Mouse (Mus musculus): Measurements from ENCODE around the gene Gan.
A peak's percentile ranks its signal among the peaks of the same experiment; 100 is the strongest.

Gan gene

DNA sequence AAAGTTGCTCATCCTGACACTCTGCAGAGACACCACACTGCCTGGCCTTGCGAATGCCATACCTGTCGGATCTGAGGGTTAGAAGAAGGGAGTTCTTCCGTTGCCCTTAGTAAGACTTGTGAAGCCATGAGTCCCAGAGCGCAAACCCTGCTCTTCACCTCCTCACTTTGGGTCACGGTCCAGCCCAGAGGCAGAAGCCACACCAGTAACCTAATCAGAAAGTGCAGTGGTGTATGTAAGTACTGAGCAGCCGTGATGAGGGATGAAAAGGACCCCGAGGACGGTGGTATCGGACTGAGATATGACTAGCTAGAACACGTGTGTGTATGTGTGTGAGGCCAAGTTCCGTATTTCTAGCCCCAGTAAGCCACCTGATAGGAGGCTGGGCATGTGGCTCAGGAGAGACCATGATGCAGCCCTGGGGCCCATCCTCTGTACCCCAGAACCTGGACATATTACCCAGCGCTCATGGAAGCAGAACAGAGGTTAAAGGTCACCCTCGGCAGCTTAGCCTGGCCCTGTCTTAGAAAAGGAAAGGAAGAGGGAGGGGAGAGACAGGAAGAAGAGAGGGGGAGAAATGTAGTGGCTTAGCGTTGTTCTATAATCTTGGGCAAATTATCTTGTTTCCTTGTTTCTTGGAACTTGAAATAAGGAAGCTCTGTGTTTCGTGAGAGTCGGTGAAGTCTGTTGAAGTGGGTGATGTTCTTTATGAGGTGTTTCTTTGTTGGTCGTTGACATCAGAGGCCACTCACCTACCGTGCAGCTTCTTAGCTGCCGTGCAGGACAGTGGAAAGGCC, 43.5 kb downstream of the Gan start:
- DNase-seq (ENCODE audit: low spot score): no peak

DNA sequence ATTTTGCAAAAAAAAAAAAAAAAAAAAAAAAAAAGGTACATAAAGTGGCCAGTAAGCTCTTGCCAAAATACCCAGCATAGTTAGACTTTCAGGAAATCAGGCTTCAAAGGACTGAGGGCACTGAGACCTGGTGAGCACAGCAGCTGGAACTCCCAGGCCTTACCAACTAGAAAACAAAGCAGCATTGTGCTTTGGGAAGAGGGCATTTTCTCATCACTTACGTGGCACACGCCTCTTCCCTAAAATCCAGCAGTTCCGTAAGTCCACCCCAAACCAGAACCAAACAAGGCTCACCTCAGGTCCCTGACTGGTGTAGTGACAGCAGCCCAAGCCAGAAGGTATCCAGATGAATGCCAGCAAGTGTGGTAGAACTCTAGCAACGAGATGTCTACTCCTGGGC, 45.1 kb downstream of the Gan start:
- DNase-seq (ENCODE audit: low spot score): no peak

DNA sequence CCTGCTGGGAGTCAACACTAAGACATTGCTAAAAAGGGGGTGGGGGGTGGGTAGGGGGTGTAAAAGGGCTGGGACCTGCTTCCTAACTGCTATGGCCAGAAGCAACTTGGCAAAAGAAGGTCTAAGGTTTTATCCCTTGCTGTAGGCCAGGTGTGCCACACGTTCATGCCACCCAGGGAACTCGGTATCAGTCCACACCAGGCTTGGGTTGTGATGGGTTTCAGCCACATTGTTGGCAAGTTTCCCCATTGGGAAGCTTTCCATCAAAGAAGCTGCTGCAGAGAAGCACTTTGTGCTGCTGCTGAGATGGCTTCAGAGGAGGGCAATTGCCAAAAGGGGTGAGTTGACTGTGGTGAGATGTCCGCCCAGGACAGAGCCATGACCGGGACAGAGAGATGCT, 47.9 kb downstream of the Gan start:
- no peak for DNase-seq (ENCODE audit: low spot score)

DNA sequence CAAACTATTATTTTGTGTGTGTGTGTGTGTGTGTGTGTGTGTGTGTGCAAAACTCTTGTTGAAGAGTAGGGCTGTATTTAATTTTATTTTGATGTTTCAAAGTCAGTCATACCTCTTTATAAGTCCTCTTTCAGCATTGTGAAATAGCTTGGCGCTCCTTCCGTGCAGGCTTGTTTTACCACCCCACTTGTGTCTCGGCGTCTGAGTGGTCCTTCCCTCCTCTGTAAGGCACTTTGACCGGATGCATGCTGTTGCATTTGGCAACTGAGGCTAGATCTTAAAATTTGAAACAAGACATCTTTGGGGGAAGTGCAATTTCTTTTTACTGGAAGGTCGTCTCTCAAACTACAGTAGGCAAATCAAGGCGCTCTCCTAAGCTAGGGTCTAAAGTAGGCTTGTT, 48.7 kb downstream of the Gan start:
- no peak for DNase-seq (ENCODE audit: low spot score)

DNA sequence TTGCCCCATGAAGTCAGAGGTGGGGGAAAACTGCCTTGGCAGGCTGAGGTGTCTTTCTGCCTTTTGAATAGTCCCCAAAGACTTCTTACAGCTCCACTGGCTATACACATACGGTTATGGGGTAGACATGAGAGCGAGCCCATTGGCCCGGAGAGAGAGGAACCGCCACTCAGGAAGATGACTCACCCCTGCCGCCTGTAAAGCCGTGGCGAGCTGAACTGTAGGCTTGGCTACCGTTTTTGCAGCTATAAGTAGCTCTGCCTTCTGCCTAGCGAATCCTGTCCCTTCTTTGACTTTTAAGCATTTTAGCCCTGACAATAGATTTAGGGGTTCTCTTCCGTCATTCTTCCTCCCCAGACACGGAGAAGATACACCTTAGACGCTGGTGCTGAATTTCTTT, 51.2 kb downstream of the Gan start:
- no peak for DNase-seq (ENCODE audit: low spot score)

DNA sequence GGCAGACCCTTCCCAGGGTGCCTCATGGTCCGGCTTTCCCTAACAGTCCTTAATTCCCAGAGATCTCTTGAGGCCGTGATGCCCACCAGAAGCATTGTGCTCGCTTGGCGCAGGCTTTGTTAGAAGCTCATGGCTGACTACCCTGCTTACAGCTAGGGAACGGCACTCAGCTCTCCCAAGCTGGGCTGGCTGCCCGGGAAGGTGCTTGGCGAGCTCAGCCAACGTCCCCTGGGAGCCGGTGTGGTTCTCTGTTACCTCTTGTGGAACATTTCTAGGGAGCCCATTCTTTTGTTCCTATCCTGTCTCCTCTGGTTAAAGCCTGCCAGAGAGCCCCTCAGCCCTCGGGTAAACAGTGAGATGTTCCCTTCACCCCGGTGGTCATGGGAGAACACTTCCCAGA, 54.2 kb downstream of the Gan start:
- DNase-seq (ENCODE audit: low spot score): no peak

DNA sequence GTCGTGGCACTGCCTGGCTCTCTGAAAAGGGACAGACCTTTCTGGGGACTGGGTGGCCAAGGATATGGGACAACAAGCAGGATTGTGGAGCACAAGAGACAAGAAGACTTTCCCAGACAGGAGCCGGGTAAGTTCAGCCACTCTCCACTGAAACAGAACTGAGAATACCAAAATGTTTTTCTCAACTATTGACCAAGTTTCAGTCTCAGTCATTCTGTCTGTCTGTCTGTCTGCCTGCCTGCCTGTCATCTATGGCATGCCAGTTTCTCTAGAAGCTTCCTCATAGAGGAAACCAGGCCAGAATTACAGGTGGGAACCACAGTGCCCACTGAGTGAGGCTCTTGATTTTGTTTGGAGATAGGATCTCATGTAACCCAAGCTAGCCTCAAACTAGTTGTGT, 59.8 kb downstream of the Gan start:
- DNase-seq (ENCODE audit: low spot score): no peak

DNA sequence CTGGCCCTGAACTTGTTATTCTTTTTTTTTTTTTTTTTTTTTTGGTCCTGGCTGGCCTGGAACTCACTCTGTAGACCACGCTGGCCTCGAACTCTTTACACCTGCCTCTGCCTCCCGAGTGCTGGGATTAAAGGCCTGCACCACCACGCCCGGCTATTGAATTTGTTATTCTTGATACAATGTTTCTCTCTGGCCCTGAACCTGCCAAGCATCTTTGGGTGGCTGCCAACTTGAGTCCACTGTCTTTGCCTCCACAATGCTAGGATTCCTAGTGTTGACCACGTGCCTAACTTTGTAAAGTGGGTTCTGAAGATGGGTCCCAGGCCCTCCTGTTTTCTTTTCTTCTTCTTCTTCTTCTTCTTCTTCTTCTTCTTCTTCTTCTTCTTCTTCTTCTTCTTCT, 64.5 kb downstream of the Gan start:
- no peak for DNase-seq (ENCODE audit: low spot score)

DNA sequence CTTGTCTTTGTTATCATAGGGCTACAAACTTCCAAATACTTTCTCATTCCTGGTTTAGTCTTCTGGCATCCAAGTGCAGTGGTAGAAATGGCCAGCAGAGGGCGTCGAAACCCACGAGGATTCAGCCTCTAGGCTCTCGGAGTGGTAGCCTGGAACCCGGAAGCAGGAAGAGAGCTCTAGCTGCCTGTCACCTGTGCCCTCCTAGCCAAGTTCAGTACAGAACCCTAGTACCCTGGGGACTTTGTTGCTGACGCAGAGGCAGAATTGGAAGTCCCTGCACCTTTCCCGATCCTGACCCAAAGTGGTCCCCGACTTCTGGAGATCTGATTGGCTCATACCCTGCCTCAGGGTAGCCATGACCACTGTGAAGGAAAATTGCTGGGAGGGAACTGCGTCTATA, 66.7 kb downstream of the Gan start:
- DNase-seq (ENCODE audit: low spot score): peak; percentile 87

DNA sequence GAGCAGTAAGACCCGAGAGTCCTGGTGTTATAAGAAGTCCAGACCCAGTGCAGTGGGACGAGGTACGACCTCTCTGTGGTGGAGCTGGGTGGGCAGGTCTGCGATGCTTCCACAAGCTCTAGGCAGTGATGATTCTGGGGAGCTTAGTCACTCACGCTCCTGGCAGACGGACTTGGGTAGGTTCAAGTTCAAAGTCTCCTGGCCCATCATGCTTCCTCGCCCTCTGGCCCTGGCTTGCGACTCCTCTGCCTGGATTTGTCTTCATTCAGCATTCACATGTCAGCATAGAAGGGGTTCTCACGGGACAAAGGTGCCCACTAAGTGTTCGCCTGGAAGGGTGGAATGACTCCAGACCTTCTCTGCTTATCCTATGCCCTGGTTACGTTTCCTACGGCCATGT, 68.4 kb downstream of the Gan start:
- no peak for DNase-seq (ENCODE audit: low spot score)

DNA sequence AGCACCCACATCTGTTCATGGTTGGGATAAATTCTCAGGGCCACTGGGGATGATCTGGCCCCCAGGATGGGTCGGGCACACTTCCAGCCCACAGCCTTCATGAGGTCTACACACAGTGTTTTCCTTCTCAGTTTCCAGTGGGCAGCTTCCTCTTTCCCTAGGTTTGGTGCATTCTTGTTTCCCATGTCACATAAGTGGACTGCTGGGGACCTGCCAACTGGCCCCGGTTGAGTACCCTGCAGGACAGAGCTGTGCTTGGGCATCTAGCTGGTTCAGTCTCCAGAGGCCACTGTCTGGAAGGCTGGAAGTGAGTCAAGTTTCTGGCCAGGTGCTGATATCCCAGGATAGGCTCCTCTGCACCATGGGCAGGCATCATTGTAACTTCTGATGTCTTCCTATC, 69.4 kb downstream of the Gan start:
- no peak for DNase-seq (ENCODE audit: low spot score)

DNA sequence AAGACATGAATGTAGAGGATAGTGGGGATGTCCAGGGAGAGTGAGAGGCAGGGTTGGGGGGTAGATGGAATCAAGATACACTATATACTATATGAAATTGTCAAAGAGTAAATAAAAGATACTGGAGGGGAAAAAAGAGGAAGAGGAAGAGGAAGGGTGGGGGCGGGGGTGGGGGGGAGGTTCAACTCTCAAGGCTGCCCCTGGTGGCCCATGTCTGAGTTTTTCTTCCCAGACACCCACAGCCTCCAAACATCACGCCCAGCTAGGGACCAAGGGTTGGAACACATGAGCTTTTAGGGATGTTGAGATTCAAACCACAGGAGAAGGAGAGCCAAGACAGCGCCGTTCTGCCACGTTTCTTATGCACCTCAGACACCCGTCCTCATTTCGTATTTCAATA, 75.3 kb downstream of the Gan start:
- DNase-seq (ENCODE audit: low spot score): no peak

DNA sequence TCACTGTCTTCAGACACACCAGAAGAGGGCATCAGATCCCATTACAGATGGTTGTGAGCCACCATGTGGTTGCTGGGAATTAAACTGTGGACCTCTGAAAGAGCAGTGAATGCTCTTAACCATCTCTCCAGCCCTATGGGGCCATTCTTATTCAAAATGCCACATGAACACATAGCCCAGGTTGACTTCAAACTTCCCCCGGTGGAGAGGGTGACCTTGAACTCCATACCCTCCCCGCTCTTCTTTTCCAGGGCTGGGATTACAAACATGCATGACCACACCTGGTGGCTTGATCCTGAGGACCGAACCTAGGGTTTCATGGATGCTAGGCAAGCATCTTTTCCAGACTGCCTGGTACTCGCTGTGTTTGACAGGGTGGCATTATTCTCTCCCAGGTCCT, 78.6 kb downstream of the Gan start:
- DNase-seq (ENCODE audit: low spot score): no peak

DNA sequence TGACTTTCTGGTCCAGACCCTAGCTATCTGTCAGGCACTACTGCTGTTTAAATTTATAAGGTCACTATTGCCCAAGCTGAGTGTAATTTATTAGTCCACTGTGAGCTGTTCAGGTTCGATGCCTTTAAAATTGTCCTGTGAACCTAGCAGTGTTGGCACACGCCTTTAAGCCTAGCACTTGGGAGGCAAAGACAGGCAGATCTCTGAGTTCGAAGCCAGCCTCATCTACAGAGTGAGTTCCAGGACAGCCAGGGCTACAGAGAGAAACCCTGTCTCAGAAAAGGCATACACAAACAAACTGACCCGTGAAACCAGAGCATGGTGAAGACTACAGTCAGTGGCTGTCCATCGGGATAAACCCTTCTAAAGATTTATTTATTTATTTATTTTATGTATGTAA, 82.4 kb downstream of the Gan start:
- DNase-seq (ENCODE audit: low spot score): no peak

DNA sequence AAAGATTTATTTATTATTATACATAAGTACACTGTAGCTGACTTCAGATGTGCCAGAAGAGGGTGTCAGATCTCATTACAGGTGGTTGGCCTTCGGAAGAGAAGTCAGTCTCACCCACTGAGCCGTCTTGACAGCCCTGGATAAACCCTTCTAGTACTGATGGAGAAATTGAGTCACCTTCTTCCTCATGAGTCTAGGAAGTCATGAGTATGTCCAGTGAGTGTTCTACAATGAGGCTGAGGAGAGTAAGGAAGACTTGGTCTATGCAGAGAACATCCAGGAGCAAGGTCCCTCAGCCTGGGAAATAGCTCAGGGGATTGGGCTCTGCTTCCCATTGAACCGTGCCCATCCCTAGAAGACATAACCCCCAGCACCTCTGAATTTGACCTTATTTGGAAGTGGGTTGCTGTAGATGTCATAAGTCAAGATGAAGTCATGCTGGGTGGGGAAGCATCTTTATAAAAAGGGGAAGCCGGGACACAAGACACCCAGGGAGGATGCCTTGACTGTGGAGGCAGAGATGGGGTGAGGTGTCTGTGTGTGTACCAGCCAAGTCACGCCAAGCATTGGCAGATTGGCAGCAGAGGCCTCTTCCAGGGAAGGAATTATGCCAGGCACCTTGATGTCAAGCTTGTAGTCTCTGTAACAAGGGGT, 83.0 kb downstream of the Gan start:
- no peak for DNase-seq (ENCODE audit: low spot score)

DNA sequence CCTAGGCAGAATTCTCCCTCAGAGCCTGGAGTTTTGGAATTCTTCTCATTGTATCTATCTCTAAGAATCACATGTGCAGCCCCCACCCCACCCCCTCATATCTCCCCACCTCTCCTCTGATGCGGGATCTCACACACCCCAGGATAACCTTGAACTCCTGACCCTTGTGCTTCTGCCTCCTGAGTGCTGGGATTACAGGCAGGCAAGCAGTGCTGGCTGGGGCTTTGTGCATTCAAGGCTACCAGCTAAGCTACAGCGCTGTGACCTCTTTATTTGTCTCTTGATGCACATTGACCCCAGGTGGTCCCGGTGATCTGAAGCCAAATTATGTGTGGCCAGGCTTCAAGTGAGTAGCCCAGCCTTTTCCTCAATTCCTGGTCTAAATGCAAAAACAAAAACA, 83.9 kb downstream of the Gan start:
- DNase-seq (ENCODE audit: low spot score): no peak

DNA sequence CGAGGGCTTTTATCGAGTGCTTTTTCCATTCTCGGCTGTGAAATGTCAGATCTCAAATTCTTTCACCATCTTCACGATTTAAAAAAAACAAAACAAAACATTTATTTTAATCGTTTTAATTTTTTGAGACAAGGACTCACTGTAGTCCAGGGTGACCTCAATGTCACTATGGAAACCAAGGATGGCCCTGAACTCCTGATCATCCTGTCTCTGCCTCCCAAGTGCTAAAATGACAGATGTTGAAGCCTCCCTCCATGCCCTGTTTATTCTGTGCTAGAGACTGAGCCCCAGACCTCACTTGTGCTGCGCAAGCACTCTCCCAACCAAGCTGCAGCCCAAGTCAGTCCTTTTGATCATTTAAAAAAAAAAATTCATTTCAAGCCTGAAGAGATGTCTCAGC, 84.4 kb downstream of the Gan start:
- no peak for DNase-seq (ENCODE audit: low spot score)

DNA sequence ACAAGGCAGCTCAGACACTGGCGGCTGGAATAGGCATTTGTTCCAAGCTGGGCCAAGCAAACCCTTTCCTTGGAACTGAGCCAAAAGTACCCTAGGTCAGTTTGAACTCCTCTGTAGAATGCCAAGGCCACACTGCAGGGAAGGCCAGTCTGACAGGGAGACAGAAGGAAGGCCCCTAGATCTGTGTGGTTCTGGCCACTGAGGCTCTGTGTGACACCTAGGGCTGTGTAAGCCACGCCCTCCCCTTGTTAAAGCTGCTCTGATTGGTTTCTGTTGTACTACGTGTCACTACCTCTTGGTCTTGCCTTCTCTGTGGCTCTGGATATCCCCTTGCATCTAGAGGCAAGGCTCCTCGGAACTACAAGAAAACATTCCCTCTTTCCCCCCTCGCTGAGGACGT, 86.7 kb downstream of the Gan start:
- no peak for DNase-seq (ENCODE audit: low spot score)

DNA sequence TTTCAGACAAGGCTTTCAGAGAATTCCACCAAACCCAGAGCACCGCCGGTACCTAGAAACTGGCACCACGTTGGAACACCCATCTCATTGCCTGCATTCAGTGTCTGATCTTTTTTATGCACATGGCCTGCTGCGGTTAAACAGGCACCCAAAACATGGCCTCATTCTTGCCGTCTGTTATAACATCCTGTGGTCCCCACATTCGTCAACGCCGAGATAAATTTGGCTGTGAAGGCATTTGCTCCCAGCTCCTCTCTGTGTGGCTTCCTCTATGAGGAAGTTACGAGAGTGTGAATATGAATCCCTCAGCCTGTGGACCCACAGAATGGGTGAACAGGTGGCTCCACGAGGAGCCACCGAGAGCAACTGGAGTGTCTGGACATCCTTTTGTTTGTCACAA, 90.4 kb downstream of the Gan start:
- no peak for DNase-seq (ENCODE audit: low spot score)

DNA sequence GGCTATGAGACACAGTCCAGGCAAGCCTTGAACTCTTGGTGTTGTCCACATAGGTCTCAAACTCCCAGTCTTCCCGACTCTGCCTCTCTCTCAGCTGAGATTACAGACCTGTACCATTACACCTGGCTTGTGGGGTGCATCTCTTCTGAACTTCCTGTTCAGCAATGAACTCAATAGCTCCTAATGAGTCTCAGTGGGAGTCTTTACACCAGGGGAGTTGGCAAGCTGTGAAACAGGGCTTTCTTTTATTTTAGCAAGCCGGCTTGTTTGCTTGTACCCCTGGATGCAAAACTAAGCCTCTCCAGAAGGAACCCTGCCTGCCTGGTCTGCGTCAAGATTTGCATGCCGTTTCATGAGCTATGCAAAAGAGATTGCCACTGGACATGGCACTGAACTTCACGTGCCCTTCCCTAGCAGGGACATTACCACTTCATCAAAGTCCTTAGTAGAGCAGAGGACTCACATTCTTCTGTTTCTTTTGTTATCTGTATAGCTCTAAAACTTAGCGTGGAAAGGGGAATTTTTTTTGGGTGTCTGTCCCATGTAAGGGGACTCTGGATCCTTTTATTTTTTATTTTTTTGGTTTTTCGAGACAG, 93.2 kb downstream of the Gan start:
- DNase-seq (ENCODE audit: low spot score): no peak

DNA sequence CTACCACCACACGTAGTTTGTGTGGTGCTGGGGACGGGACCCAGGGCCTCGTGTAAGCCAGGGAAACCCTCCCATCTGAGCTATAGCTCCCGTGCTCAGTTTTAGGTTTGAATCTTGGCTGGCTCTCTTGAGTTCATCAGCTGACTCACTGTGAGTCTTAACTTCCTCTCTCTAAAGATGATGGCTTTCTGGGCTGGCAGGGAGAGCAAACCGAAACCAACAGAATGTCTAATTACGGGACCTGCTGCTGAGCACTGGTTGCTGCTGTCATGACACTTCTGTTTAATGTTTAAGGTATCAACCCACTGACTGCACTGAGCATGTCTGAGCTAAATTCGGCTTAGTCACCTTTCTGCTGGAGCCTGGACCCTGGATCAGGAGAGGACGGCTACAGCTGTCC, 94.7 kb downstream of the Gan start:
- no peak for DNase-seq (ENCODE audit: low spot score)

DNA sequence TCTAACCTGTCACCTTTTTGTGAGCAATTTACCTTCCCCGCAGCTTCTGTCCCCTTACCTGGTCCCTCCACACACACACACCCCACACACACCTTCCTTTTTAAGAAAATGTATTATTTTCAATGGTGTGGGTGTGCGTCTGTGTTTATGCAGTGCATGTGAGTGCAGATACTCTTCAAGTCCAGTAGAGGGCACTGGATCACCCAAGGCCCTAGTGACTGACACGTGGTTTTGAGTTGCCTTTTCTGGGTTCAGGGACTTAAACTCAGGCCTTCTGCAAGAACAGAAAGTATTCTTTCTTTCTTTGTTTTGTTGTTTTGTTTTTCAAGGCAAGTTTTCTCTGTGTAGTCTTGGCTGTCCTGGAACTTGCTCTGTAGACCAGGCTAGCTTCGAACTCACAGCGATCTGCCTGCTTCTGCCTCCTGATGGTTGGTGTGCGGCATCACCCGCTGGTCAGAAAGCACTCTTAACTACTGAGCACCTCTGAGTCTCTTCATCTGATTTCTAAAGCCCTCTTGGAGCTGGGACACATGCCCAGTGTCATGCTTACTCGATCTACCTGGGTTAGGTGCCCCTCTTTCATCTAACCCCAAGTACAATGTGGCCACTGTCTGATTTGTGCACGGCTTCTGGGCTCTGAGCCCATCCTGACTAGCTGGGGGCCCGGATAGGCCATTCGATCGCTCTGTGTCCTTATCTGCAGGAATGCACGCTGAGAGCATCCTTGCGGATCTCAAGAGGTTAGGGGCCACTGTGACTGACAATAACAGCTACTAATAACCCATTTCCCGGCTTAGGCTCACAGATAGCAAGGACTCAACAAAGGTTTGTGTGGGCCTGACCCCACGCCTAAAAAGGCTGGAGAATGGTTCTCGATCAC, 95.7 kb downstream of the Gan start:
- no peak for DNase-seq (ENCODE audit: low spot score)

DNA sequence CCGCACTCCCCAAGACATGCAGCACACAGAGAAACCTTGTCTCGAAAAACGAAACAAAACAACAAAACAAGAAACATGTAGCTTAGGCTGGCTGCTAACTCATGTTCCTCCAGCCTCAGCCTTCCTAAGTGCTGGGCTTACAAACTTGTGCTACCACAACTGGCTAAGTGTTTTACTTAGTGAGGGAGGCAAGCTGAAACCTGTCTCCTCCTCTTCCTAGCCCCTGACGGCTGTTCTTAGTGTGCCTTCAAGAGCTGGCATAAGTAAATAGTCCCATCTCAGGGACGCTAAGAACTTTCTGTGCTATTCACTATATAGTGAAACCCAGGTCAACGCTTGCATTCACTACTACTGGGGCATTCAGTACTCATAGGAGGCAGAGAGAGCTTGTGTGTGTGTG, 96.6 kb downstream of the Gan start:
- no peak for DNase-seq (ENCODE audit: low spot score)

All from c-Kit-positive CD71-positive TER-119-positive erythroid progenitor cells, embryonic 14.5 days (primary cell).